Mouse (Mus musculus) adrenal gland, postnatal 25 days (tissue): ENCODE results near the gene Ppp3ca. TPM values are rescaled to one million over a fixed set of nuclear protein-coding genes. Genes with fewer than 3 reads are reported as not detected.

Experiments used
- DNase-seq: peaks from one replicate; pipeline ENCODE4 v3.0.0; 2021; ENCODE audit warnings: mixed read lengths
- total RNA-seq: library from RNA; stranded (reverse); gene quantifications from 2 replicates; pipeline ENCODE4 v1.2.3, GENCODE M21; 2021

Ppp3ca gene
- total RNA-seq, 1 experiment from 2014 or later, result 78.4 TPM

DNA sequence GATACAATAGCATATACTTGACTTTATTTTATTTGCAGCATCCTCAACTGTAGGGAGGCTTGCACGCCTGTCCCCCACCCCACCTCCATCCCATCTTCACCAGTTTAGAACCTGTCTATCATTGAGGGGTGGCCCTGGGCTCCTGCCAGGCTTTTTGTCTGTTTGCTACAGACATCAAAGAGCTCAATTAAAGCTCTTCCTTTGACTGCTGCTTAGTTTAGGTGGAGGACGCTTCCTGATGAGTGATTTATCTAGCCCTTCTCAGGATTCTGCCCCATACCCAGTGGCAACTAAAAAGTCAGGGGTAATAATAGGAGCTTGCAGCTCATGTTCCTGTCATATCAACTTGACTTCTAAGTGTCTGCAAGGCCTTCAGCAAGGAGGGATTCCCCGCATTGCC is 239.6 kb downstream of the Ppp3ca start:
- no peak for DNase-seq

DNA sequence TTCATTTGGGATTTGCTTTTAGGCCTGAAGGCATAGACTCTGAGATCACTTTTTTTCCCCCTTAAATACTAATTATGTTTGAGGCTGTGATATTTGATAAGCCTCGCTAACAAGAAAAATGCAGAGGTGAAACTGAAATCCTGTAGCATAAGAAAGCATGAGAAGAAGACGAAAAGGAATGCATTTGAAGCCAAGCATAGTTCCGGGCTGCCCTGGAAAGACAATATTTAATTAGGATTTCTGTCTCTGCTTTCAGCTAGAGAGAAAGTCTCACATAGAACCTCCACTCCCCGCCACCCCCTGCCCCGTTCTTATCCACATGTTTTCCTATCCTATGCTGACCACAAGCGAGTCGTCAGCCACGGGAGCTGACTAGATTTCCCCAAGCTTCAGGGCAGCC is 241.4 kb downstream of the Ppp3ca start:
- DNase-seq, result no peak

- DNase-seq, result no peak
Observed at GRCm38 (mm10) chr3:136917080-136917479, 247.2 kb downstream of the Ppp3ca start.

- no peak for DNase-seq
Observed at GRCm38 (mm10) chr3:136933071-136933470, 263.1 kb downstream of the Ppp3ca start.

- DNase-seq, result no peak
Observed at GRCm38 (mm10) chr3:136940733-136941601, 271.0 kb downstream of the Ppp3ca start.

DNA sequence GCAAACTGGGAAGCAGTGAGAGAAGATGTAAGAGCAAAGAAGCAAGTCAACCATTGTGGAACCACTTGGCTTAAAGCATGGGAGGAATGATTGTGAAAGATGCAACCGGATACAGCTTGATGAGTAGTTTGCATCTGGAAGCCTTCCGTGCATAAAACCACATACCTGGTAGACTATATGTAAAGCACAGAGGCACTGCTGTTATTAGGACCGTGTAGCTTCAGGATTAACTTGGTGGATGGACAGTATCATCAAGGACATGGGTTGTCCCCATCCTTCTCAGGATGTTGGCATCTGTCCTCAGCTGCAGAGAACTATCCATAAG is 271.6 kb downstream of the Ppp3ca start:
- DNase-seq, result no peak

- DNase-seq, result no peak
Observed at GRCm38 (mm10) chr3:136945550-136945949, 275.6 kb downstream of the Ppp3ca start.

- DNase-seq, result no peak
Observed at GRCm38 (mm10) chr3:136946662-136947061, 276.7 kb downstream of the Ppp3ca start.

DNA sequence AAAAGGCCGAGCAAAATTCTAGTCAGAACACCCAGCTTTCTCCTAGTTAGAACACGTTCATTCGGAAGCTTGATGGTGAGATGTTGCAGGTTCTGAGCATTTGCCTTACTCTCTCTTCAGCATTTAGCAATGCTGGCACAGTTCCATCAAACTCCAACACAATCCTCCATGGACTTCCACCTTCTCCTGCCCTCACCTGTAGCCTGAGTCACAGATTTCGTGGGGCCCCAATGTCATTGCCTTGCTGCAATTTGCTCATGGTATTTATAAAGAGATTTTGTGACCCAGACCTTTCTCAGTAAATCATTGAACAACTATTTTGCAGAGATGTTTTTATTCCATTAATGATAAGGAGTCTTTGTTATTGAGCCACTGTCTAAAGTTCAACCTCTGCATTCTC is 278.2 kb downstream of the Ppp3ca start:
- no peak for DNase-seq

GRCm38 (mm10) chr3:136951792-136952191 is 281.9 kb downstream of the Ppp3ca start:
- no peak for DNase-seq

- DNase-seq, result no peak
Observed at GRCm38 (mm10) chr3:136952822-136953221, 282.9 kb downstream of the Ppp3ca start.

GRCm38 (mm10) chr3:136955043-136955442 is 285.1 kb downstream of the Ppp3ca start:
- DNase-seq, result no peak

GRCm38 (mm10) chr3:136960314-136960713 is 290.4 kb downstream of the Ppp3ca start:
- DNase-seq, result no peak

DNA sequence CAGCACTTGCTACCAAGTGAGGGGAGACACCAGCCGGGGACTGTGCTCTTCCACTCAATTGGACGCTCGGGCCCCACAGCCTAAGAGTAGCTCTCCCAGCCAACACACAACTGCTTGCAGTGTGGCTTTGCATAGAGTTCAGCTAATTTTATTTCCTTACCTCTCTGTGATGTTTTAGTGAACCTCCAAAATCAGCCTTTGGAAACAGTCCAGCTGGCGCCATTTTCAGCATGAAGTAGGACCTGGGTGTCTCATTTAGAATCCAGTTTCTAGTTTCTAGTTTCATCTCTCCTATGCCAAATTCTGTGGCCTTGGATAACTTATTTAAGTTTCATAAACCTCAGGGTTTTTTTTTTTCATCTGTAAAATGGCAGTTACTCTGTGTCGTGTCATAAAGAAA is 296.9 kb downstream of the Ppp3ca start:
- no peak for DNase-seq

DNA sequence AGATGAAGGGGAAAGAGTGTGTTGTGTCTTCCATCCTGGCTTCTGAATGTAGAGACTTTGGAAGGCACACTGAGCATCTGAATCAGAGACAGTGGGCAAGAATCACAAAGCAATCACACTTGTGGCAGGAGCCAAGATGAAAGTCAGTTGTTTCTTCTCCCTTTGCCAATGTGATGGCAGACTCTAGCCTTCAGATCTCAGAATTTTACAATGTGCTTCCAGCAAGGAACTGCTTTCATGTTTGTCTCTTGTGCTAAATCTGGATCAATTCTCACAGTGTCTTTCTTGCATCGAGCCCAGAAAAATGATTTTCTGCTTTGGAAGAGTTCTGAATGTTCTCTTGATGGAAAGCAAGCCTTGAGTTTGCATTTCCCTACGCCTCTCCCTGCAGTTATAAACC is 297.6 kb downstream of the Ppp3ca start:
- DNase-seq, result no peak

- peak; percentile 14 for DNase-seq
Observed at GRCm38 (mm10) chr3:136969796-136970195, 299.9 kb downstream of the Ppp3ca start.

DNA sequence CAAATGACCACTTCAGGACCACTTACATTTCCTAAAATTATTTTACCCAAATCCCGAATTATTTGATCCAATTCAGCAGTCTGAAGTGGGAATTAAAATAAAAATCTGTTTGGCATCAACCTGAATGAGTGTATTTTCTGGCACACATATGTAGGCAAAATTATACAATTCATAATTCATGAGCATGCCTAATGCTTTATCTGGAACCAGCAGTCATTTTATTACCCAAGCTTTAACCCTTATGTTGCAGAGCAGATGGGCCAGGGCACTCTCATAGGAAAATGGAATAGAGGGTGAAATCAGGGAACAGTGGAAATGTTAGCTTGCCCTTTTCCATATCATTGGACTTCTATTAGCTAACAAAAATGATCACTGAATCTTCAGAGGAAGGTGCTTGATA is 307.9 kb downstream of the Ppp3ca start:
- DNase-seq, result no peak

GRCm38 (mm10) chr3:136980915-136981588 is 311.1 kb downstream of the Ppp3ca start:
- no peak for DNase-seq

- DNase-seq, result no peak
Observed at GRCm38 (mm10) chr3:136981589-136981924, 311.6 kb downstream of the Ppp3ca start.

DNA sequence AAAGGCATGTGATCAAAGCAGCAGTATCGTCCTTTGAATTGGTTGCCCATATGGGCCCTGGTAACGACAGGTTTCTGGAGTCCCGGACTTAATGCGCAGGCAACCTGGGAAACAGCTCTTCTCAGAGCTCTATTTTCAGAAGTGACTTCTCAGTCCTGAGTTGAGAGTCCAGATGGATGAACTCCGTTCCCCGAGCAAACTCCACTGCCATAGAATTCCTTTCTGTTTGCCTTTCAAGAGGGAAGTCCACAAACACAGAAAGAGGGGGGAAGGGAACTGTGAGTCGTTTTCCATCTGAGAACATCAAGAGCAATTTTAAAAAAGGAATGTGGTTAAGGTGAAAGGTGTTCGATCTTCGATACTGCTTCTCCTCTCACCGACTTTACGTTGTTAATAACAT is 312.1 kb downstream of the Ppp3ca start:
- DNase-seq, result no peak

- DNase-seq, result no peak
Observed at GRCm38 (mm10) chr3:136986096-136986881, 316.4 kb downstream of the Ppp3ca start.
